Mouse (Mus musculus) testis, adult 2 months (tissue): ENCODE measurements at regions not wholly inside any gene's neighbourhood (a gene's known extent, or its start where the extent isn't known, plus 50 kb on each side); places are given as distances from the start of the nearest gene placed in this dataset.

Experiments
- H3K27ac ChIP-seq: fragments of 200-500 bp; 2 replicates; pipeline ENCODE4 v1.5.1; 2012; ENCODE audit warnings: low read depth, low read length; ENCODE audit not compliant: control insufficient read depth, insufficient read depth
- H3K27me3 ChIP-seq: fragments of 200-500 bp; 2 replicates; pipeline ENCODE4 v1.6.1; 2012; ENCODE audit warnings: mild to moderate bottlenecking, low read length, moderate library complexity; ENCODE audit not compliant: control insufficient read depth, insufficient read depth
- H3K36me3 ChIP-seq: fragments of 200-500 bp; 2 replicates; pipeline ENCODE4 v1.6.1; 2012; ENCODE audit warnings: mild to moderate bottlenecking, low read length; ENCODE audit not compliant: control insufficient read depth, insufficient read depth
- H3K4me1 ChIP-seq: fragments of 200-500 bp; 2 replicates; pipeline ENCODE4 v1.6.1; 2012; ENCODE audit warnings: low read length; ENCODE audit not compliant: control insufficient read depth, insufficient read depth
- H3K4me3 ChIP-seq: fragments of 200-500 bp; 2 replicates; pipeline ENCODE4 v1.5.1; 2012; ENCODE audit warnings: low read depth, mild to moderate bottlenecking, low read length, moderate library complexity, mixed read lengths; ENCODE audit not compliant: control insufficient read depth
- CTCF ChIP-seq: fragments of 200-500 bp; IDR thresholded peaks from 2 replicates; pipeline ENCODE4 v1.5.1; 2012; ENCODE audit warnings: low read depth, mild to moderate bottlenecking, inconsistent platforms, low read length, moderate library complexity; ENCODE audit not compliant: control insufficient read depth, insufficient read depth, insufficient replicate concordance
- POLR2A ChIP-seq: fragments of 200-500 bp; IDR thresholded peaks from 2 replicates; pipeline ENCODE4 v1.6.1; 2012; ENCODE audit warnings: low read depth, mild to moderate bottlenecking, inconsistent platforms, low read length, moderate library complexity; ENCODE audit not compliant: control insufficient read depth

GRCm38 (mm10) chr17:82827841-82828240, 387.3 kb upstream of the Pkdcc start:
- no peak for TF ChIP-seq CTCF
- no peak for TF ChIP-seq POLR2A
- no peak overlapping the region for H3K27ac ChIP-seq
- H3K4me3 ChIP-seq, result no peak overlapping the region
- peaks cover 3% of the 10 kb centered on the region; the same call in 1 of the 2 replicates for H3K4me1 ChIP-seq
- H3K36me3 ChIP-seq, result no peaks in the 10 kb centered on the region
- H3K27me3 ChIP-seq, result no peaks in the 10 kb centered on the region

DNA sequence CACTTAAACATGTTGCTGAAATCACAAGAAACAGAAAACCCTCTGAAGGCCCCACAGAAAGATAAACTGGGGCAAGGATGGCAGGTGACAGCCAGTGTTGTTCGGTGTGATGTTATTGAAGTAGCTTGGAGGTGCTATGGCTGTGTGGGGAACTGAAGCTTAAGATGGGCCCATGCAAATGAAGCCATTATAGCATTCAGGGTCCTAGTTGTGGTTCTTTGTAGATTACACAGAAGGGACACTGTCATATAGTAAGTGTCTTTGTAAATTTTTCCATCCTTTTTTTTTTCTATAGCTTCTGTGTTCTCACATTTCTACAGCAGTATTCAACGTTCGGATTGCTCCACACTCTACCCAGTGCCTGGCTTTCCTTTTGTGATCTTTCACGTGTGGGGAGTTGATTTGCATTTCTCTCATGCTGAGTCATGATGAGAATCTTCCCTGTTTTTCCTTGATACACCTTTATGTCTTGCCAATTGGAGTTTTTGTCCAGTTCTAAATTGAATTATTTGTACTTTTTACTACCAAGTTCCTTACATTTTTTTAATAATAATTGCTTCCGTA, 386.6 kb upstream of the Pkdcc start:
- TF ChIP-seq POLR2A, result no peak
- TF ChIP-seq CTCF, result no peak
- H3K27ac ChIP-seq, result no peak overlapping the region
- no peaks in the 10 kb centered on the region for H3K36me3 ChIP-seq
- peaks cover 3% of the 10 kb centered on the region; the same call in 1 of the 2 replicates for H3K4me1 ChIP-seq
- no peaks in the 10 kb centered on the region for H3K27me3 ChIP-seq
- H3K4me3 ChIP-seq, result no peak overlapping the region

GRCm38 (mm10) chr17:82829415-82829814, 385.7 kb upstream of the Pkdcc start:
- Histone ChIP-seq H3K27ac (no peak overlapping the region), H3K4me1 (peaks cover 3% of the 10 kb centered on the region; the same call in 1 of the 2 replicates), H3K4me3 (no peak overlapping the region), H3K27me3 (no peaks in the 10 kb centered on the region), H3K36me3 (no peaks in the 10 kb centered on the region)
- TF ChIP-seq CTCF, result no peak
- no peak for TF ChIP-seq POLR2A

DNA sequence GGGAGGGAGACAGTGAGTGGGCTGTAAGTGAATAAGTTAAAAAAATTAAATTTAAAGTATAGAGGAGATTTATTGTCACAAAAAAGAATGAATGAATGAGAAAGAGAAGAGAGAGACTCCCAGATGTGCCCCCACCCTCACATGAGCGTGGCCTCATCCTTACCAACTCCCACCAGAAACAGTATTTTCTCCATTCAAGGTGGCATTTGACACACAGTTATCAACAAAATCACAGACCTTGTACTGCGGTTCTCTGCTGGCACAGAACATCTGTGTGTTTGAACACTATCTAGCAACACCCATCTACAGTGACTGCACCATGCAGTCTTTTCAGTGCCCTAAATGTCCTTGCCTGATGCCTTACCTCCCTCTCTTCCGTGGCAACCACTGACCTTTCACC, 380.9 kb upstream of the Pkdcc start:
- Histone ChIP-seq H3K27me3 (no peaks in the 10 kb centered on the region), H3K27ac (no peak overlapping the region), H3K36me3 (no peaks in the 10 kb centered on the region), H3K4me3 (no peak overlapping the region), H3K4me1 (no peaks in the 10 kb centered on the region)
- no peak for TF ChIP-seq CTCF
- no peak for TF ChIP-seq POLR2A

GRCm38 (mm10) chr17:82836115-82836514, 379.0 kb upstream of the Pkdcc start:
- H3K4me1 ChIP-seq, result no peaks in the 10 kb centered on the region
- TF ChIP-seq POLR2A, result no peak
- no peak for TF ChIP-seq CTCF
- H3K27ac ChIP-seq, result no peak overlapping the region
- no peak overlapping the region for H3K4me3 ChIP-seq
- H3K36me3 ChIP-seq, result no peaks in the 10 kb centered on the region
- H3K27me3 ChIP-seq, result no peaks in the 10 kb centered on the region

GRCm38 (mm10) chr17:82846776-82847494, 368.2 kb upstream of the Pkdcc start:
- no peaks in the 10 kb centered on the region for H3K4me1 ChIP-seq
- no peak overlapping the region for H3K27ac ChIP-seq
- no peak overlapping the region for H3K4me3 ChIP-seq
- no peaks in the 10 kb centered on the region for H3K27me3 ChIP-seq
- no peaks in the 10 kb centered on the region for H3K36me3 ChIP-seq
- TF ChIP-seq CTCF, result no peak
- TF ChIP-seq POLR2A, result no peak

DNA sequence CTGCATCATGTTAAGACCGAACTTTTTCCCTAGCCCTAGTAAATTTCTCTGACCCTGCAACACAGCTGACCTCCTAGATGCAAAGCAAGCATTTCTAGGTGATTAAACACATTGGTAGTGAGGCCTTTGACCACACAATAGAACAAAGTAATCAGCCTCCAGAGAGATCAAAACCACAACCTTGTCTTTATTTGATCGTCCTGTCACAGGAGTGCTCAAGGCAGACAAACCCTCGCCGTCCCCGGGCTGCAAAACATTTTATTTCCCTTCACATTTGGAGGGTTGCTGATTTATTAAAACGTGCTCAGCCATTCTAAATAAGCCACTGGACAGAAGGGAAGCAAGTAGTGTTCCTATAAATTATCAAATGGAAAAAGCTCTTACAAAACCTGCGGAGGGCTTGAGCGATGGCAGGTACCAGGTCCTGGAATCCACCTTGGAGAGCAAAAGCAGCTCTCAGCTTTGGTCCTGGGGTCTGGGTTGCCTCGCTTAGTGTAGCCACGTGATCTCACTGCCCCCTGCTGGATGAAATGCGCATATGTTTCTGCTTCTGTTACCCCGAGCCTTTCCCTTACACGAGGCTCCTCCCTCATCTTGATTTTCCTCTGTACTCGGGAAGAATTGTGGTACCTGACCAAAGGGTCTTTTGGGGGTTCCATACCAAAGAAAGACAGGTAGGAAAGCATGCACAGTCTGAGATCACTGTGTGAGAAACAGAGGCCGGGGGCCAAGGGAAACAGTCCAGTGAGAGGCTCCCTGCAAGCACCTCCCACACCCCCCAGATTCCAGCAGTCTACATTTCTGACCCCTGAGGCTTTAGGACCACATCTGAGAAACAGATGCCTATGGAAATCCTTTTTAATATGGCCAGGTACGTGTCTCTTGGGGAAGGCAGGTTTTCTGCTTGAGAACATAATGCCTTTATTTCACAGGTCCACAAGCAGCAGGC, 357.6 kb upstream of the Pkdcc start:
- H3K4me3 ChIP-seq, result no peak overlapping the region
- TF ChIP-seq CTCF, result peak; percentile 88
- TF ChIP-seq POLR2A, result no peak
- H3K4me1 ChIP-seq, result peaks cover 4% of the 10 kb centered on the region; the same call in 1 of the 2 replicates
- no peaks in the 10 kb centered on the region for H3K27me3 ChIP-seq
- no peaks in the 10 kb centered on the region for H3K36me3 ChIP-seq
- H3K27ac ChIP-seq, result no peak overlapping the region
